Mouse (Mus musculus): Measurements from ENCODE around the gene Efna4. TPM values are rescaled to one million over a fixed set of nuclear protein-coding genes. Genes with fewer than 3 reads are reported as not detected.

Efna4 gene
- polyA plus RNA-seq, 1 experiment from 2014 or later, result 5.9 TPM

GRCm38 (mm10) chr3:89315195-89315929, 22.5 kb downstream of the Efna4 start:
- Histone ChIP-seq H3K9ac (replicated peaks; ENCODE audit: low read length) (0 out of 2 replicates have a peak overlapping the region, but pooled peaks have one; percentile 25), H3K27ac (replicated peaks; ENCODE audit: low read depth, low read length) (no peak overlapping the region), H3K4me1 (ENCODE audit: control insufficient read depth, insufficient read depth, low read length) (peaks cover 42% of the 10 kb centered on the region), H3K27me3 (ENCODE audit: control insufficient read depth, insufficient read depth, low read length) (peaks cover 27% of the 10 kb centered on the region), H3K9me3 (ENCODE audit: control insufficient read depth, low read length) (no peaks in the 10 kb centered on the region), H3K4me2 (ENCODE audit: low read length) (peak overlapping the region; percentile 45), H3K36me3 (ENCODE audit: control insufficient read depth, insufficient read depth, low read length) (peaks cover 22% of the 10 kb centered on the region), H3K4me3 (replicated peaks; ENCODE audit: low read depth, low read length) (0 out of 2 replicates have a peak overlapping the region, but pooled peaks have one; percentile 12)
- peak; percentile 84 for DNase-seq
- WGBS, result 7% methylated on average over 26 of the region's 26 CpGs
- ATAC-seq (ENCODE audit: low FRiP score, low TSS enrichment), result 0 out of 2 replicates have a peak, but pooled peaks have one; percentile 15

GRCm38 (mm10) chr3:89314791-89315190, 23.0 kb downstream of the Efna4 start:
- peak overlapping the region; percentile 45; the same call in 1 of the 2 replicates for H3K4me2 ChIP-seq (ENCODE audit: low read length)
- peaks cover 27% of the 10 kb centered on the region for H3K27me3 ChIP-seq (ENCODE audit: control insufficient read depth, insufficient read depth, low read length)
- peaks cover 37% of the 10 kb centered on the region for H3K4me1 ChIP-seq (ENCODE audit: control insufficient read depth, insufficient read depth, low read length)
- H3K9ac ChIP-seq (replicated peaks; ENCODE audit: low read length), result no peak overlapping the region
- no peak overlapping the region for H3K4me3 ChIP-seq (replicated peaks; ENCODE audit: low read depth, low read length)
- WGBS, result 29% methylated on average over 2 of the region's 2 CpGs
- H3K36me3 ChIP-seq (ENCODE audit: control insufficient read depth, insufficient read depth, low read length), result peaks cover 22% of the 10 kb centered on the region
- ATAC-seq (ENCODE audit: low FRiP score, low TSS enrichment) (no peak), DNase-seq (no peak)
- H3K9me3 ChIP-seq (ENCODE audit: control insufficient read depth, low read length), result no peaks in the 10 kb centered on the region
- no peak overlapping the region for H3K27ac ChIP-seq (replicated peaks; ENCODE audit: low read depth, low read length)

GRCm38 (mm10) chr3:89314340-89314739, 23.5 kb downstream of the Efna4 start:
- Histone ChIP-seq H3K4me3 (replicated peaks; ENCODE audit: low read depth, low read length) (no peak overlapping the region), H3K9ac (replicated peaks; ENCODE audit: low read length) (no peak overlapping the region), H3K9me3 (ENCODE audit: control insufficient read depth, low read length) (no peaks in the 10 kb centered on the region), H3K36me3 (ENCODE audit: control insufficient read depth, insufficient read depth, low read length) (peaks cover 22% of the 10 kb centered on the region), H3K4me2 (ENCODE audit: low read length) (no peak overlapping the region), H3K27me3 (ENCODE audit: control insufficient read depth, insufficient read depth, low read length) (peaks cover 23% of the 10 kb centered on the region), H3K27ac (replicated peaks; ENCODE audit: low read depth, low read length) (no peak overlapping the region), H3K4me1 (ENCODE audit: control insufficient read depth, insufficient read depth, low read length) (peaks cover 33% of the 10 kb centered on the region)
- DNase-seq (no peak), ATAC-seq (ENCODE audit: low FRiP score, low TSS enrichment) (no peak)
- 70% methylated on average over 5 of the region's 5 CpGs for WGBS

GRCm38 (mm10) chr3:89308089-89308488, 29.7 kb downstream of the Efna4 start:
- Histone ChIP-seq H3K4me1 (ENCODE audit: control insufficient read depth, insufficient read depth, low read length) (no peaks in the 10 kb centered on the region), H3K27ac (replicated peaks; ENCODE audit: low read depth, low read length) (no peak overlapping the region), H3K4me2 (ENCODE audit: low read length) (no peak overlapping the region), H3K27me3 (ENCODE audit: control insufficient read depth, insufficient read depth, low read length) (no peaks in the 10 kb centered on the region), H3K4me3 (replicated peaks; ENCODE audit: low read depth, low read length) (no peak overlapping the region), H3K9me3 (ENCODE audit: control insufficient read depth, low read length) (no peaks in the 10 kb centered on the region), H3K36me3 (ENCODE audit: control insufficient read depth, insufficient read depth, low read length) (0 out of 2 replicates have a peak, but pooled peaks cover 2% of the 10 kb centered on the region), H3K9ac (replicated peaks; ENCODE audit: low read length) (no peak overlapping the region)
- WGBS, result 3% methylated on average over 9 of the region's 9 CpGs
- DNase-seq (peak; percentile 90), ATAC-seq (ENCODE audit: low FRiP score, low TSS enrichment) (peak; percentile 50; the same call in 1 of the 2 replicates)

- H3K4me1 ChIP-seq (ENCODE audit: control insufficient read depth, insufficient read depth, low read length), result no peaks in the 10 kb centered on the region
- H3K4me3 ChIP-seq (replicated peaks; ENCODE audit: low read depth, low read length), result no peak overlapping the region
- ATAC-seq (ENCODE audit: low FRiP score, low TSS enrichment) (no peak), DNase-seq (no peak)
- H3K36me3 ChIP-seq (ENCODE audit: control insufficient read depth, insufficient read depth, low read length), result no peaks in the 10 kb centered on the region
- H3K4me2 ChIP-seq (ENCODE audit: low read length), result no peak overlapping the region
- H3K9ac ChIP-seq (replicated peaks; ENCODE audit: low read length), result no peak overlapping the region
- 79% methylated on average over 8 of the region's 8 CpGs for WGBS
- H3K27me3 ChIP-seq (ENCODE audit: control insufficient read depth, insufficient read depth, low read length), result no peaks in the 10 kb centered on the region
- H3K27ac ChIP-seq (replicated peaks; ENCODE audit: low read depth, low read length), result no peak overlapping the region
- H3K9me3 ChIP-seq (ENCODE audit: control insufficient read depth, low read length), result no peaks in the 10 kb centered on the region
Measured at GRCm38 (mm10) chr3:89305551-89306325, 32.1 kb downstream of the Efna4 start.

GRCm38 (mm10) chr3:89305105-89305504, 32.7 kb downstream of the Efna4 start:
- Histone ChIP-seq H3K9me3 (ENCODE audit: control insufficient read depth, low read length) (no peaks in the 10 kb centered on the region), H3K9ac (replicated peaks; ENCODE audit: low read length) (no peak overlapping the region), H3K4me1 (ENCODE audit: control insufficient read depth, insufficient read depth, low read length) (no peaks in the 10 kb centered on the region), H3K4me2 (ENCODE audit: low read length) (no peak overlapping the region), H3K4me3 (replicated peaks; ENCODE audit: low read depth, low read length) (no peak overlapping the region), H3K27ac (replicated peaks; ENCODE audit: low read depth, low read length) (no peak overlapping the region), H3K27me3 (ENCODE audit: control insufficient read depth, insufficient read depth, low read length) (no peaks in the 10 kb centered on the region), H3K36me3 (ENCODE audit: control insufficient read depth, insufficient read depth, low read length) (no peaks in the 10 kb centered on the region)
- DNase-seq, result no peak
- WGBS, result 72% methylated on average over 4 of the region's 4 CpGs
- no peak for ATAC-seq (ENCODE audit: low FRiP score, low TSS enrichment)

GRCm38 (mm10) chr3:89304440-89304839, 33.4 kb downstream of the Efna4 start:
- Histone ChIP-seq H3K9me3 (ENCODE audit: control insufficient read depth, low read length) (no peaks in the 10 kb centered on the region), H3K27me3 (ENCODE audit: control insufficient read depth, insufficient read depth, low read length) (no peaks in the 10 kb centered on the region), H3K9ac (replicated peaks; ENCODE audit: low read length) (no peak overlapping the region), H3K4me3 (replicated peaks; ENCODE audit: low read depth, low read length) (no peak overlapping the region), H3K36me3 (ENCODE audit: control insufficient read depth, insufficient read depth, low read length) (no peaks in the 10 kb centered on the region), H3K27ac (replicated peaks; ENCODE audit: low read depth, low read length) (no peak overlapping the region), H3K4me2 (ENCODE audit: low read length) (no peak overlapping the region), H3K4me1 (ENCODE audit: control insufficient read depth, insufficient read depth, low read length) (no peaks in the 10 kb centered on the region)
- no peak for DNase-seq
- ATAC-seq (ENCODE audit: low FRiP score, low TSS enrichment), result no peak
- 64% methylated on average over 6 of the region's 6 CpGs for WGBS

- H3K9me3 ChIP-seq (ENCODE audit: control insufficient read depth, low read length), result no peaks in the 10 kb centered on the region
- 0 out of 2 replicates have a peak, but pooled peaks cover 5% of the 10 kb centered on the region for H3K27me3 ChIP-seq (ENCODE audit: control insufficient read depth, insufficient read depth, low read length)
- DNase-seq (no peak), ATAC-seq (ENCODE audit: low FRiP score, low TSS enrichment) (no peak)
- H3K27ac ChIP-seq (replicated peaks; ENCODE audit: low read depth, low read length), result no peak overlapping the region
- H3K36me3 ChIP-seq (ENCODE audit: control insufficient read depth, insufficient read depth, low read length), result no peaks in the 10 kb centered on the region
- H3K4me2 ChIP-seq (ENCODE audit: low read length), result no peak overlapping the region
- H3K4me3 ChIP-seq (replicated peaks; ENCODE audit: low read depth, low read length), result no peak overlapping the region
- H3K4me1 ChIP-seq (ENCODE audit: control insufficient read depth, insufficient read depth, low read length), result no peaks in the 10 kb centered on the region
- 61% methylated on average over 2 of the region's 2 CpGs for WGBS
- H3K9ac ChIP-seq (replicated peaks; ENCODE audit: low read length), result no peak overlapping the region
Measured at GRCm38 (mm10) chr3:89300514-89300913, 37.3 kb downstream of the Efna4 start.
